Comparison of ENCODE assay signal across 8 mouse cellular contexts in the genomic region with DNA sequence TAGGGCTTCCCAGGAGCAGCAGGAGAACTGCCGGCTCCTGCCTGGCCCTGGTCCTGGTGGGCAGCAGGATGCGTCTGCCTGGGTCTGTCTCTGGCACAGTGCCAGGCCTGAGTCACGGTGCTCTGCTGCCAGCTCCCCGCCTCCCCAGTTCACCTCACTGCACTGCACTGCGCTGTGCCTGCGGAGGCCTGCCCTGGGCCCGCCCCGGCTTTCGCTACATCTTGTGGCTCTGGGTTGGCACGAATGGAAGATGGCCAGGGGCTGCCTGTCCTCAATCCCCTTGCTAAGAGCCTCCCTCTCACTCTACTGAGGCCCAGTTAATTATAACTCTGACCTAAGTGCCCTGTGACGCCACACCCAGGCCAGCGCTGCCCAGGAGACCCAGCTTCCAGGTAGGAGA. TPM values are rescaled to one million over a fixed set of nuclear protein-coding genes. Genes with fewer than 3 reads are reported as not detected.
A peak's percentile ranks its signal among the peaks of the same experiment; 100 is the strongest.
DNase-seq lines count a peak whose midpoint lies in the region; ATAC-seq lines count a peak whose summit lies in the region.

A gene (plus strand): TSS at position 204 of the 400 bp plus-strand sequence.

- DNase-seq in retina, postnatal 1 day = peak; percentile 70
- DNase-seq in retina, embryonic 14.5 days (ENCODE audit: low spot score) = no peak
- DNase-seq in cerebellum, adult 9-11 months = peak; percentile 87
- peak; percentile 33 for DNase-seq in kidney, adult 18-20 months
- no peak for DNase-seq in layer of hippocampus, adult 11-12 months (ENCODE audit: low spot score)
- no peak for DNase-seq in spleen, adult 12 weeks (ENCODE audit: low spot score)

- H3K27ac ChIP-seq in neural tube, embryonic 13.5 days (replicated peaks) = no peak within 1 kb of the TSS

- 0 out of 2 replicates have a peak, but pooled peaks have one; percentile 4 for ATAC-seq in granulocyte monocyte progenitor cell, adult 5-6 weeks (replicated peaks; ENCODE audit: poor library complexity, severe bottlenecking)
- ATAC-seq in neural tube, embryonic 13.5 days (ENCODE audit: low read depth) = peak; percentile 34; the same call in 1 of the 2 replicates

- H3K36me3 ChIP-seq in neural tube, embryonic 13.5 days = peaks cover 64% of the 10 kb centered on the region

- H3K9me3 ChIP-seq in neural tube, embryonic 13.5 days = no peaks in the 10 kb centered on the region

- no peak within 1 kb of the TSS for H3K4me2 ChIP-seq in neural tube, embryonic 13.5 days

- 61% methylated on average over 12 of the region's 12 CpGs for WGBS in neural tube, embryonic 13.5 days

- peak within 1 kb of the TSS; percentile 31; the same call in 1 of the 2 replicates for H3K9ac ChIP-seq in neural tube, embryonic 13.5 days

- H3K4me3 ChIP-seq in neural tube, embryonic 13.5 days = no peak within 1 kb of the TSS

- H3K27me3 ChIP-seq in neural tube, embryonic 13.5 days = no peaks in the 10 kb centered on the region

- H3K4me1 ChIP-seq in neural tube, embryonic 13.5 days (replicated peaks) = peaks cover 17% of the 10 kb centered on the region

RNA-seq across cellular contexts. Expression of the gene that starts here (rescaled TPM):
- total RNA-seq in granulocyte monocyte progenitor cell, adult 5-6 weeks (2014; fragmentation: Nextera tagmentation) = 0.11 and 0.19 TPM in 2 replicates
- total RNA-seq in granulocyte monocyte progenitor cell, adult 5-6 weeks (2017) = not detected in 2 replicates
- polyA plus RNA-seq in neural tube, embryonic 13.5 days (2015; fragmentation: Nextera tagmentation; extraction: Ambion mirVana) = 0.17 and 0.18 TPM in 2 replicates

Comparison
In these comparisons a context has a peak if more than half of its experiments do, and no peak if none do; other contexts are left out.
1. DNase-seq: peak in retina, postnatal 1 day (single experiment), cerebellum, adult 9-11 months (single experiment) and kidney, adult 18-20 months (single experiment); none in retina, embryonic 14.5 days (single experiment), layer of hippocampus, adult 11-12 months (single experiment) and spleen, adult 12 weeks (single experiment).
2. Peak in ATAC-seq in granulocyte monocyte progenitor cell, adult 5-6 weeks; RNA of the gene not detected or under 1 TPM.
3. Peak in ATAC-seq and H3K9ac ChIP-seq in neural tube, embryonic 13.5 days; RNA of the gene not detected or under 1 TPM.